Mouse (Mus musculus): ENCODE measurements around the gene Pth1r. TPM values are rescaled to one million over a fixed set of nuclear protein-coding genes. Genes with fewer than 3 reads are reported as not detected.
"Not testable (repeated sequence)": the region's sequence is repeated elsewhere in the genome, so short reads cannot be mapped to it uniquely, and the experiment has no call there.

The Pth1r gene
- polyA plus RNA-seq, 1 experiment from 2014 or later = 35.7 TPM

DNA sequence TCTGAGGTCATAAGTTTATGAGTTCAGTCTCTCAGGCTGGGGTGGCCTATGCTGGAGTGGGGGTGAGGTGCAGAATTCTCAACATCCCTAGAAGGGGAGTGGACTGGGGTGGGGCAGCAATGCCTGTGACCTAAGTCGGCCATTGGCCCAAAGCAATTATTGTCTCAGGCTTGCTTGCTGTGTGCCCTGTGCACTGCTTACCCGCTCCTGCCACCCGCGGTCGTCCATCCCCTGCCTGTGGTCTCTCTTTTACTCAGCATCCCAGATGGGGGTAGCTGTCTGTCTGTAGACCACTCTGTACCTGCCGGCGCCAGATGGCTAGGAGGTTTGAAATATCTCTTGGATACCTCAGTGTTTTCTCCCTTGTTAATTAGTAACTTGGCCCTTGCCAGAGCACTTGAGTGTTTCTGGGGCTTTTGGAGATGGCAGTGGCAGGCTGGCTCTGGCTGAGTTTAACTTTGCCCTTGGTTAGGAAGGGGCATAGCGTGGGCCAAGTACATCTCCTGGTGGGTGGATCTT, 57.6 kb downstream of the Pth1r start:
- Histone ChIP-seq H3K27ac (replicated peaks) (no peak overlapping the region), H3K36me3 (peaks cover 3% of the 10 kb centered on the region; the same call in 1 of the 2 replicates), H3K9me3 (no peaks in the 10 kb centered on the region), H3K4me1 (peaks cover 14% of the 10 kb centered on the region), H3K27me3 (no peaks in the 10 kb centered on the region), H3K4me2 (replicated peaks) (no peak overlapping the region), H3K4me3 (no peak overlapping the region), H3K9ac (replicated peaks) (no peak overlapping the region)
- ATAC-seq (ENCODE audit: low FRiP score, low read depth) = no peak
- 87% methylated on average over 8 of the region's 8 CpGs for WGBS

DNA sequence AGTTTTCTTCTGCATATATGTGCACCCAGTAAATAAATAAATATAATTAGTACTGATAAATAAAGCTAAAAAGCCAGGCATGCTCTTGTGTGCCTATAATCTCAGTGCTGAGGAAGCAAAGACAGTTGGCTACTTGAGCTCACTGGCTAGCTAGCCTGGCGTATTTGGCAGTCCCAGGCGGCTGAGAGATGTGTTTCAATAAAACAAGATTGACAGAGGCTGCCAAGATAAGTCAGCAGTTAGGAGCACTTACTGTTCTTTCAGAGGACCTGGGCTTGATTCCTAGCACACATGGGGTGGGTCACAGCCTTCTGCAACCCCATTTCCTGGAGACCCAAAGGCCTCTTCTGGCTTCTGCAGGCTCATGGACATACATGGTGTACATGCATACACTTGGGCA, 59.1 kb downstream of the Pth1r start:
- 89% methylated on average over 2 of the region's 2 CpGs for WGBS
- Histone ChIP-seq H3K9me3 (no peaks in the 10 kb centered on the region), H3K27me3 (no peaks in the 10 kb centered on the region), H3K4me1 (peaks cover 28% of the 10 kb centered on the region), H3K4me2 (replicated peaks) (no peak overlapping the region), H3K36me3 (no peaks in the 10 kb centered on the region), H3K4me3 (no peak overlapping the region), H3K27ac (replicated peaks) (no peak overlapping the region), H3K9ac (replicated peaks) (no peak overlapping the region)
- ATAC-seq (ENCODE audit: low FRiP score, low read depth) = no peak

DNA sequence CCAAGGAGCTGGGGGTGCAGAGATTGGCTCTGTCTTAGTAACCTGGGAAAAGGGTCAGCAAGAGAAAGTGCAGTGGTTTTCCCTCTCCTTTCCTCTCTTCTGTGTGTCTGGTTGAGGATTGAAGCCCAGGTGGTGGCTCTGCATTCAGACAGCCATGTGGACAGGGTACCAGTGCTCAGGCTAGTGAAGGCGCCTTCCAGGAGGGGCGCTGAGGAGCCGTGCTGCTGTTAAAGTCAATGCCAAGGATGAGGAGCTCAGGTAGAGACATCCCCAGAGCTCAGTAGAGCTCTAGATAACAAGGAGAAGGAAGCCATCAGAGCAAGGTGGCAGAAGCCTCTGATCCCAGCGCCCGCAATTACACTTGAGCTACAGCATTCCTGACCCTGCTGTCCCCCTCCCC, 59.9 kb downstream of the Pth1r start:
- ATAC-seq (ENCODE audit: low FRiP score, low read depth) = no peak
- 65% methylated on average over 5 of the region's 5 CpGs for WGBS
- H3K4me3 ChIP-seq = no peak overlapping the region
- no peak overlapping the region for H3K27ac ChIP-seq (replicated peaks)
- H3K9me3 ChIP-seq = no peaks in the 10 kb centered on the region
- H3K9ac ChIP-seq (replicated peaks) = no peak overlapping the region
- no peaks in the 10 kb centered on the region for H3K36me3 ChIP-seq
- H3K27me3 ChIP-seq = no peaks in the 10 kb centered on the region
- H3K4me2 ChIP-seq (replicated peaks) = no peak overlapping the region
- H3K4me1 ChIP-seq = peaks cover 34% of the 10 kb centered on the region

- 63% methylated on average over 3 of the region's 3 CpGs for WGBS
- no peak for ATAC-seq (ENCODE audit: low FRiP score, low read depth)
- peaks cover 39% of the 10 kb centered on the region for H3K4me1 ChIP-seq
- H3K9me3 ChIP-seq = no peaks in the 10 kb centered on the region
- H3K36me3 ChIP-seq = no peaks in the 10 kb centered on the region
- H3K9ac ChIP-seq (replicated peaks) = no peak overlapping the region
- H3K27me3 ChIP-seq = no peaks in the 10 kb centered on the region
- H3K27ac ChIP-seq (replicated peaks) = no peak overlapping the region
- no peak overlapping the region for H3K4me2 ChIP-seq (replicated peaks)
- H3K4me3 ChIP-seq = no peak overlapping the region
Measured at GRCm38 (mm10) chr9:110686472-110686871, 60.5 kb downstream of the Pth1r start.

- Histone ChIP-seq H3K9me3 (no peaks in the 10 kb centered on the region), H3K4me2 (replicated peaks) (no peak overlapping the region), H3K4me3 (no peak overlapping the region), H3K4me1 (peaks cover 44% of the 10 kb centered on the region), H3K36me3 (no peaks in the 10 kb centered on the region), H3K27me3 (no peaks in the 10 kb centered on the region), H3K9ac (replicated peaks) (no peak overlapping the region), H3K27ac (replicated peaks) (0 out of 2 replicates have a peak overlapping the region, but pooled peaks have one; percentile 31)
- no peak for ATAC-seq (ENCODE audit: low FRiP score, low read depth)
- 85% methylated on average over 5 of the region's 5 CpGs for WGBS
Measured at GRCm38 (mm10) chr9:110685591-110685990, 61.4 kb downstream of the Pth1r start.

- Histone ChIP-seq H3K27ac (replicated peaks) (0 out of 2 replicates have a peak overlapping the region, but pooled peaks have one; percentile 31), H3K4me2 (replicated peaks) (no peak overlapping the region), H3K27me3 (no peaks in the 10 kb centered on the region), H3K36me3 (no peaks in the 10 kb centered on the region), H3K4me1 (peaks cover 44% of the 10 kb centered on the region), H3K9ac (replicated peaks) (no peak overlapping the region), H3K9me3 (no peaks in the 10 kb centered on the region), H3K4me3 (no peak overlapping the region)
- WGBS = 87% methylated on average over 8 of the region's 8 CpGs
- no peak for ATAC-seq (ENCODE audit: low FRiP score, low read depth)
Measured at GRCm38 (mm10) chr9:110685187-110685586, 61.8 kb downstream of the Pth1r start.

GRCm38 (mm10) chr9:110684100-110684831, 62.7 kb downstream of the Pth1r start:
- Histone ChIP-seq H3K27ac (replicated peaks) (peak overlapping the region; percentile 31), H3K4me3 (no peak overlapping the region), H3K27me3 (no peaks in the 10 kb centered on the region), H3K9me3 (no peaks in the 10 kb centered on the region), H3K4me1 (peaks cover 44% of the 10 kb centered on the region), H3K4me2 (replicated peaks) (no peak overlapping the region), H3K36me3 (no peaks in the 10 kb centered on the region; the same call in 1 of the 2 replicates), H3K9ac (replicated peaks) (no peak overlapping the region)
- 75% methylated on average over 6 of the region's 6 CpGs for WGBS
- no peak for ATAC-seq (ENCODE audit: low FRiP score, low read depth)

DNA sequence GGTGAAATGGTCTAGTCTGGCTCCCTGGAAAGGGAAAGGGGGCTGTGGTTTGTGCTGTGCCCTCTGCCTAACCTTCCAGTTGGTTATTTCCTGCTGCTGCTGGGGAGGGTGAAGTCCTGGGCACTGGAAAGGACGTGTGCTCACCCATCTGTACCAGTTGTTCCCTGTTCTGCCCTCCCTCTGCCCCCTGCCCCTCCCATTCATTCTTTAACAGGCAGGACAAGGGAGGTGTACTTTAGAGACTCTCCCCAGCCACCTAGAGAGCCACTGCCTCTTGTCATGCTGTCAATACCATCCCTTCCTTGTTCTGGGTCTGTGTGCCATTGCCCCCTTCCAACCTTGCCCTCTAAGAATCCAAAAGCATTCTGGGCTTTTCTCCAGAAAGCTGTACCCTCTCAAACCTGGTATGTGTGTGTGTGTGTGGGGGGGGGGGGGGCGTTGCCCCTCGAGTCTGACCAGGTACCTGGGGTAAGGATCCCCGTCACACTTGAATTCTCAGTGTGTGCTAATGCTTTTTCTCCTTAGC, 63.3 kb downstream of the Pth1r start:
- ATAC-seq (ENCODE audit: low FRiP score, low read depth) = no peak
- Histone ChIP-seq H3K4me2 (replicated peaks) (no peak overlapping the region), H3K4me3 (no peak overlapping the region), H3K9me3 (no peaks in the 10 kb centered on the region), H3K36me3 (no peaks in the 10 kb centered on the region; the same call in 1 of the 2 replicates), H3K4me1 (peaks cover 46% of the 10 kb centered on the region), H3K9ac (replicated peaks) (no peak overlapping the region), H3K27ac (replicated peaks) (0 out of 2 replicates have a peak overlapping the region, but pooled peaks have one; percentile 31), H3K27me3 (no peaks in the 10 kb centered on the region)
- WGBS = 64% methylated on average over 4 of the region's 4 CpGs

GRCm38 (mm10) chr9:110682697-110683096, 64.2 kb downstream of the Pth1r start:
- not testable (repeated sequence) for H3K27me3 ChIP-seq; H3K36me3 ChIP-seq; H3K4me3 ChIP-seq; H3K4me2 ChIP-seq (replicated peaks); ATAC-seq (ENCODE audit: low FRiP score, low read depth); H3K9me3 ChIP-seq; H3K9ac ChIP-seq (replicated peaks); H3K27ac ChIP-seq (replicated peaks)
- WGBS = 86% methylated on average over 3 of the region's 3 CpGs
- peaks cover 55% of the 10 kb centered on the region for H3K4me1 ChIP-seq

DNA sequence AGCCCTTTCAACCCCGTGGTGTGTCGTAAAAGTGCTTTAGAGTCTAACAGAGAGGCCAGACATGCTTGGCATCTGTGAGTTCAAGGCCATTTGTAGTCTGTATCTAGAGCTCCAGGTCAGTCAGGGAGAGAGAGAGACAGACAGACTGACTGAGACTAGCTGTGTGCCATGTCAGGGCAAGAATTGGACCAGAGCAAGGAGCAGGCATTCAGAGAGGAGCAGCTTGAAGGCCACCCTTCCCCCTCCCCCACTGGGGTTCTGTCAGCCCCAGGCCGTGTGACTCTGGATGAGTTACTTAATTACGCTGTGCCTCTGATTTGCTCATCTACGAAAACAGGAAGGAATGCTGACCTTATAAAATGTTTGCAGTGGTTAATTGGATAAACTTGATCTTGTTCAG, 64.7 kb downstream of the Pth1r start:
- Histone ChIP-seq H3K4me1 (peaks cover 56% of the 10 kb centered on the region), H3K9ac (replicated peaks) (no peak overlapping the region), H3K27ac (replicated peaks) (peak overlapping the region; percentile 72), H3K4me3 (no peak overlapping the region), H3K36me3 (no peaks in the 10 kb centered on the region; the same call in 1 of the 2 replicates), H3K27me3 (no peaks in the 10 kb centered on the region), H3K9me3 (no peaks in the 10 kb centered on the region), H3K4me2 (replicated peaks) (no peak overlapping the region)
- no peak for ATAC-seq (ENCODE audit: low FRiP score, low read depth)
- WGBS = 68% methylated on average over 5 of the region's 5 CpGs

DNA sequence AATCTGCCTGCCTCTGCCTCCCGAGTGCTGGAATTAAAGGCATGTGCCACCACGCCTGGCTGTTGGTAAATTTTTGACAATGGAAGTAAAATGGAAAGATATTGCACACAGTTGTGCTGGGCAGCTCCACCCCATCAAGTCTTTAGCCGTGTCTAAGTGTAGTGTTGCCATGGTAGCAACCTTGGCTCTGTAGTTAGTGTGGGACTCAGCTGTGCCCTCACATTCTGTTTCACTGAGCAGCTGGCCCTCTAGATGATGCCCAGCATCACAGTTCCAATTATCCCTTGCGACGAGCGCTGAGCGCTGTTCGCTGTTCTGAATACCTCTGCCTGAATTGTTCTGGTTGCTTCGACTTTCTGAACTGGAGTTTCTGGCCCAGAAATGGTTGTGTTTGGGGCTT, 65.1 kb downstream of the Pth1r start:
- H3K4me3 ChIP-seq = no peak overlapping the region
- H3K4me1 ChIP-seq = peaks cover 56% of the 10 kb centered on the region
- H3K27me3 ChIP-seq = no peaks in the 10 kb centered on the region
- 66% methylated on average over 9 of the region's 9 CpGs for WGBS
- H3K4me2 ChIP-seq (replicated peaks) = no peak overlapping the region
- H3K9me3 ChIP-seq = no peaks in the 10 kb centered on the region
- no peak overlapping the region for H3K9ac ChIP-seq (replicated peaks)
- H3K36me3 ChIP-seq = no peaks in the 10 kb centered on the region; the same call in 1 of the 2 replicates
- H3K27ac ChIP-seq (replicated peaks) = peak overlapping the region; percentile 72
- peak; percentile 82 for ATAC-seq (ENCODE audit: low FRiP score, low read depth)

DNA sequence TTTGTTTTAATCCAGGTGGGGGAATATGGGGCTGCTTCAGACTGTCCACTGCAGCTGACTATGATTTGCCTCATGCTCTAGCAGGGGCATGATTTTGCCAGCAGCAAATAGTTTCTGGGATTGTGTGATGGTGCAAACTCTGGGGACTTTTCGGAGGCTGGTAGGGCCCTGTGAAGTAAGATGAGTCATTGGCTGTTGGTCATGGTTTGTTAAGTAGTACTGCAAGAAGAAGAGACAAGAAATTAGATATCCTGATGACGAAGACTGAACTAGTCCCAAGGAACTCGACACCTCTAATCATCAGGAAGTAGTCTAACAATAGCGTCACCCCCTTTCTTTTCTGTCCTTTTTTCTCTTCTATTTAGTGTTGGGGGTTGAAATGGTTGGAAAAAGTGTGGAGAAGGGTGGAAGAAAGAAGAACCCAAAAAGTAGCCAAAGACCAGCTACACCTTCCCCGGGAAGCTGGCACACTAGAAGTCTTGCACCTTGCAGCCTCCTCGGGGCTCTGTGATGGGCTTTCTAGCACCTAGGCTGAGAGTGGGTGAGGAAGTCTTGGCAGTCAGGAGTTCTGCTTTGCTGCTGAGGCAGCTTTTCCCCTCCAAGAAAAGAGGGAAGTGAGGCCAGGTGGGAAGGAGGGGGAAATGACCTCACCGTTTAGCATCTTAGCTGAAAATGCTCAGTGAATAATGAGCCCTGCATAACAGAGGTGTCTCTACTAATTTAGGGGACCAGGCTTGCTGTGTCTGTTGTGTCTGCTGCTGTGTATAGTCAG, 66.0 kb downstream of the Pth1r start:
- Histone ChIP-seq H3K27me3 (no peaks in the 10 kb centered on the region), H3K4me3 (no peak overlapping the region), H3K9ac (replicated peaks) (no peak overlapping the region), H3K4me2 (replicated peaks) (no peak overlapping the region), H3K4me1 (peaks cover 56% of the 10 kb centered on the region), H3K27ac (replicated peaks) (peak overlapping the region; percentile 72; the same call in 1 of the 2 replicates), H3K36me3 (no peaks in the 10 kb centered on the region; the same call in 1 of the 2 replicates), H3K9me3 (no peaks in the 10 kb centered on the region)
- WGBS = 87% methylated on average over 7 of the region's 7 CpGs
- no peak for ATAC-seq (ENCODE audit: low FRiP score, low read depth)
